Mouse (Mus musculus) frontal cortex, postnatal 10 days (tissue): ENCODE measurements around the gene Smg6.
"Not testable (repeated sequence)": the region's sequence is repeated elsewhere in the genome, so short reads cannot be mapped to it uniquely, and the experiment has no call there.

Source experiments
- DNase-seq, 2 experiments: peaks; one replicate each; pipeline ENCODE4 v3.0.0; 2022; ENCODE audit warnings: low spot score in 2 of 2, mixed read lengths in 1 of 2

The Smg6 gene

GRCm38 (mm10) chr11:74994856-74995255, 69.2 kb downstream of the Smg6 start:
- DNase-seq = no peak

GRCm38 (mm10) chr11:74996482-74996881, 70.9 kb downstream of the Smg6 start:
- DNase-seq = no peak

DNA sequence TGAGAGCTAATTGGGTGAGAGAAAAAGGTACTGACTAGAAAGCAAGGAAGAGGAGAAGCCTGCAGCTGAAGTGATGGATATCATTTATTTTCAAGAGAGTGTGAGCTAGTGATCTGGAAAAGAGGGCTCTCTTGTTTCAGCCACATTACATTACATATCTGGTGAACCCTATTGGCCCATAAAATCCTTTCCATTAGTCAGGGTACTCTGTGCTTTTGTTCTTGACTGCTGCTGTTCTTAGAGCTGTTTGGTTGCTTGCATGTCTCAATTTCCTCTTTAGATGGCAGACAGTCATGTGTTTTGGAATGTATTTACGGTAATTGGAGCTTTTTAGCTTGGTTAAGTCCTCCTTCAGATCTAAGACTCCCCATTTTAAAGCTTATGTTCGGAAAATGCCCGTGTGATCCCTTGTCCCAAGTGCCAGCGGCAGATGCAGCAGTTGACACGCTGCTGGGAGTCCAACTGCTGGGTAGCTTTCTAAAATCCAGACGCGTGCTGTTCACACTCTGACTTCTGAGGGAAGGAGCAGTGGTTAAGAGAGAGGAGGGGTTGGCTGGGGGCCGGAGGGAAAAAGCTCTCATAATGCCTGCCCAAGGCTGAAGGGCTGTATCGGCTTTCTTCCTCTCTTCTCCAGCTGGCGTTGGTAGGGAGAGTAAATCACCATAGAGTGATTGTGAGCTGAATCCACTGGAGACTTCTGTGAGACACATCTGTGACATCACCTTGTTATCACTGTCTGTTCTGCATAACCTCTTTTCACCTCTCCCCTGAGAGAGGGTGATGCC, 75.4 kb downstream of the Smg6 start:
- no peak for DNase-seq

- DNase-seq = no peak
These were observed 82.6 kb downstream of the Smg6 start for GRCm38 (mm10) chr11:75008270-75008669.

DNA sequence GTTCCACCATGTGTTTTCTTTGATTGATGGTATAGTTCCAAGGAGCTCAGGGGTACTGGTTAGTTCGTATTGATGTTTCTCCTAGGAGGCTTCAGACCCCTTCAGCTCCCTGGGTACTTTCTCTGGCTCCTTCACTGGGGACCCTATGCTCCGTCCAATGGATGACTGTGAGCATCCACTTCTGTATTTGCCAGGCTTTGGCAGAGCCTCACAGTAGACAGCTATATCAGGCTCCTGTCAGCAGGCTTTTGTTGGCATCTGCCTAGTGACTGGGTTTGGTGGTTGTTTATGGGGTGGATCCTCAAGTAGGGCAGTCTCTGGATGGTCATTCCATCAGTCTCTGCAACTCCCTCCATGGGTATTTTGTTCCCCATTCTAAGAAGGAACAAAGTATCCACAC, 83.9 kb downstream of the Smg6 start:
- not testable (repeated sequence) for DNase-seq

GRCm38 (mm10) chr11:75012997-75013694, 87.5 kb downstream of the Smg6 start:
- peak; percentile 53 to 55 for DNase-seq

DNA sequence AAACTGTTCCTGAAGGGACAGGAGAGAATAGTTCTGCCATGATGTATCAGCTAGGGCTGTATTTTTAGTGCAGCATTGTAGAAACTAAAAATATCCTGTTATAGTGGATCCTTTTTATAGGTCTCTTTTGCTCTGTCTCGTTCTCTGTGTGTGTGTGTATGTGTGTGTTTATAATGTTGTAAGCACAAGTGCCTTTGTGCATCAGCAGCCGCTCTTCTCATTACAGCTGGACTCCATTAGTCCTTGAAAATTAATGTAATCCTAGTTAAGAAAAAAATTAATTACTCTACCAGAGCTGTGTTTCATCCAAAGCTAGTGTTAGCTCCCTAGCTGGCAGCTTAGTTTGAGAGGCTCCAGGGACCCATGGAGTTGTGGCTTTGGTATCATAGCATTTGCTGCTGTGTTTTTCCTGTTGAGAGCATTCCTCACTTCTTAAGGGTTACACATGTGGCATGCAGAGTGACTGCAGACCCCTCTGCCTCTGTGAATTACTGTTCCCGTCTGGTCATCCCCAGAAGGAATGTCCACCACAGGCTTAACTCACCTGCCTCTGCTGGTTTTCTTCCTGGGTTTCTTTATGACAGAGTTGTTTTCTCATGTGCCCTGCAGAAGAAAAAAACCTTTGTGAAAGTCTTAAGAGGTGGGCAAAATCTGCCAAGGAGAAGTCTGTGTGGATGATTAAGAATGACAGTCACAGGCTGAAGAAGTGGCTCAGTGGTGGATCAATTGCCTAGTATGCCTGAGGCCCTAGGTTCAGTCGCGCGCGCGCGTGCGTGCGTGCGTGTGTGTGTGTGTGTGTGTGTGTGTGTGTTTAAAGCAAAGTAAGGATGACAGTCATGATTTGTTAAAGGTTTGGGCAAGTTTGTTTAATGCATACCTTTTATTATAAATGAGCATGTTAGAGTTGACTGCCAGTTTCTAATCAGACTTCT, 88.4 kb downstream of the Smg6 start:
- no peak for DNase-seq

GRCm38 (mm10) chr11:75014816-75015215, 89.2 kb downstream of the Smg6 start:
- no peak for DNase-seq

DNA sequence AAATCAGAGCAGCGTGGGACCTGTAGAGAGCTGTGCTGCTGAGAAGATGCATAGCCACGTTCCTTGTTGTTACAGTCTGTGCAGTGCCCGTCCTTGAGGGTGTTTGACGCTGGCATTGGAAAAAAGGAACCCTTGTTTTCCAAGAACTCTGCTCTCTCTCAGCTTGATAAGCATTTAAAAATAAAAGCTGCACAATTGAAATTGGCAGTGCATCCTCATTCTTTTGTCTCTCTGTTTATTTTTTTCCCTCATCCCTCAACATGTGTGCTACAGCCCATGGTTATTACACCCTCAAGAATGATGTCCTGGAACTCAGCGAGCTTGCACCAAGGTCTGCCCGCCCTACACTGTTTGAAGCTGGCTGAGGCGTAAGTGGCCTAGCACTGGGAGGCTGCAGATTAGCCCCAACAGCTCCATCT, 89.8 kb downstream of the Smg6 start:
- peak in 1 of 2 experiments; percentile 13 for DNase-seq

GRCm38 (mm10) chr11:75016309-75016860, 90.8 kb downstream of the Smg6 start:
- no peak for DNase-seq

GRCm38 (mm10) chr11:75017831-75018230, 92.2 kb downstream of the Smg6 start:
- no peak for DNase-seq

- no peak for DNase-seq
These were observed 101.4 kb downstream of the Smg6 start for GRCm38 (mm10) chr11:75026977-75027376.

GRCm38 (mm10) chr11:75027616-75028015, 102.0 kb downstream of the Smg6 start:
- no peak for DNase-seq

- DNase-seq = no peak
These were observed 105.6 kb downstream of the Smg6 start for GRCm38 (mm10) chr11:75031251-75031650.

DNA sequence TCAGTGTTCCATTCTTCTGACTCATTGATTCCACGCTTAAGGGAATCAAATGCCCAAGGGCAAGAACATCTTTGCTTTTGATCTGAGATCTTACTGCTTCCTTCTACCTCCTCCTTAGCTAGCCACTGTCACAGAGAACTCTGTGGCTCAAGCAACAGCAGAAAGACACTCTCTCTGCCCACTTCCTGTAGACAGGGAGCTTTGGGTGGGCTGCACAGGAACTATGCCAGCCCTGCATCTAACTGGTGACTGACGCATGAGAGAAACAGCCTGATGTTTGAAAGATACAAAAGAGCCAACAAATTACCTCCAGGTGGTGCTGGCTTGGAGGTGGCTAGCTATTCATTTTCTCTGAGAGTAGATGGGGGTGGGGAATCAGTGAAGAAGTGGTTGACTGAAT, 107.3 kb downstream of the Smg6 start:
- DNase-seq = no peak

DNA sequence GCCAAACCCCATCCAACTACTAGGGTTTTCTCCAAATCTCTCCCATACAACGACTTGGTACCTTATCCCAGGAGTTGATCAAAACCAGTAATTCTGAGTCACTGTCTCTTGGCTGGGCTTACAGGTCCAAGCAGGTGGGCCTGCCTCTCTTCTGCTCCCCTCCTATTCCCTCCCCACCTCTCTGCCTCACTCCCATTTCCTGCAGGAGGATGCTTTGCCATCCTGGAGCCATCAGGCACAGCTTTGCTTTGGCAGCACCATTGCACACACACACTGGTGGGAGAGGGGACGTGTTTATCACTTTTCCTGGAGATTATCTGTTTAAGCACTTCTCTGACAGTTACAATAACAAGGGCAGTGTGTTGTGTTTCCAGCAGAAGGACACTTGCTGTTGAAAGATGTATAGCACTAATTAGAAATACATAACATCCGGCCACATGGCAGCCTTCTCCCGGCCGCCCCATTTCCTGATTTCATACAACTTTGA, 108.0 kb downstream of the Smg6 start:
- DNase-seq = no peak

DNA sequence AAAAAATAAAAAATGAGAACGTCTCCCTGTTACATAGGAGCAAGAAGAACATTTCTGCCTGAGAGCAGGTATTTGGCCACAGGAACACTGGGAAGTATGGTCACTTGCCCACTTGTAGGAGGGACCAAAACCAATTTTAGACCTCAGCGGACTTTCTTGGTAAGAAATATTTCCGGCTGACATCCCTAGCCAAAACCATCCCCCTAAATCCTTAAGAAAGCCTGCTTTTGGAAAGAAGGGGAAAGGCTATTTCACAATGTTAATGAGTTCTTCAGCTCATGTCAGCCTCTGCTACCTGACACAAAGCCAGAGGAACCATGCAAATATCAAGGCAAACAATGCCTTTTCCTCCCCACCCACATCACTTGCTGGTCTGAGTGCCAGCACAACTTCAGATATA, 108.5 kb downstream of the Smg6 start:
- DNase-seq = no peak

DNA sequence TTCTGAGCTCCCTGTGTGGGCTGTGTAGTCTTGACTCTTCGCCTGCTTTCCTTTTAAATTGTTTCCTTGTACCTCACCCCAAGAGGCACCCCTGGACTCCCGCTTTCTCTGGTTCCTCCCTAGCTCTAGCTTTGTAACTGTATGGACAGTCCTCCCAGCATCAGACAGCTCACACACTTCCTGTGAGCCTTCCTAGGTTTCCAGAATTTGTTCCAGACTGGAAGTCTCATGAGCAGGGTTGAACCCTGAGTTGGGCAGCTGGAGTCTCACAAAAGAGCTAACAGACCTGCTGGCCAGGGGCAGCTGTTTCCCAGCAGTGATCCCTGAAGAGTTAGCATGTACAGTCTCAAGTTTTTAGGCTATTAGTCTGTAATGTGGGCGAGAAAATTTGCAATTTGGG, 118.7 kb downstream of the Smg6 start:
- no peak for DNase-seq

DNA sequence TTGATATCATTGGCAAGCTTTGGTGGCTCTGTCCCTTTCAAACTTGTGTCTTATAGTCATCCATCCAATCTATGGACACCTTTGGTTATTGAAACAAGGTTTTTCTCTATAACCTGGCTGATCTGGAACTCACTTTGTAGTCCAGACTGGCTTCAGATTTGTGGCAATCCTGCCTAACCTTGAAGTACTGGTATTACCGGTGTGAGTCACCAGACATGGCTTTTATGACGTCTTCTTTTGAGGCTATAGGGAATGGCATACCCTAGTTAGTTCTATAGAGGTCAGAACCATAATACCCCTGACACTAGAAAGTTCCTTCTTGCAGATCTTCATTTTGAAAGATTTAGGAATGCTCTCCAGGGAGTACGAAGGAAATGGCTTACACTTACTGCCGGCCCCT, 120.2 kb downstream of the Smg6 start:
- DNase-seq = no peak

- DNase-seq = no peak
These were observed 121.0 kb downstream of the Smg6 start for GRCm38 (mm10) chr11:75046638-75047037.

GRCm38 (mm10) chr11:75047066-75047465, 121.4 kb downstream of the Smg6 start:
- peak; percentile 34 to 46 for DNase-seq
